Mouse (Mus musculus) liver, postnatal 0 days (tissue): ENCODE measurements around the gene Cyb5b.

Experiments used
- CTCF ChIP-seq: sonication (generic); IDR thresholded peaks from 2 replicates; pipeline ENCODE4 v1.5.1; 2016; ENCODE audit warnings: antibody characterized with exemption, low read depth
- EP300 ChIP-seq: IDR thresholded peaks from 2 replicates; pipeline ENCODE4 v1.6.1; 2016; ENCODE audit warnings: antibody characterized with exemption, low read depth, mild to moderate bottlenecking

DNA sequence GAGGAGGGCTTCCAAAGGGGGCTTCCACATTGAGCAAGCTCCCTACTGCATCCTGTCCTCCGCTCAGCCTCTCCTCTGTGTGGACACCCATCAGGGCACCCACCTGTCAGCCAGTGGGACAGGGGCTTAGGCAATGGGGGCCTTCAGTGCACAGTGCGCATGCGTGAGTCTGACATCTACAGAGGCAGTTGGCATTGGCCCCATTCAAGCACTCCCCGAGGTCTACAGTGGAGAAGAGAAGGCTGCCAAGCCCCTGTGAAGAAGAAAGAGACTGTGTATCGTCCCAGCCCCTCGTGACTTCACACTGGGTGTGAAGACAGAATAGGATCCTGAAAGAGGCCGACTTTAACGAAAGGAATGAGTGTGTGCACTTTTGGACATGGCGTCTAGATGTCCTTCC lies 54.7 kb downstream of the Cyb5b start:
- TF ChIP-seq CTCF: no peak
- TF ChIP-seq EP300: no peak
